Mouse (Mus musculus): Measurements from ENCODE around the gene Ppp1r12c.

DNA sequence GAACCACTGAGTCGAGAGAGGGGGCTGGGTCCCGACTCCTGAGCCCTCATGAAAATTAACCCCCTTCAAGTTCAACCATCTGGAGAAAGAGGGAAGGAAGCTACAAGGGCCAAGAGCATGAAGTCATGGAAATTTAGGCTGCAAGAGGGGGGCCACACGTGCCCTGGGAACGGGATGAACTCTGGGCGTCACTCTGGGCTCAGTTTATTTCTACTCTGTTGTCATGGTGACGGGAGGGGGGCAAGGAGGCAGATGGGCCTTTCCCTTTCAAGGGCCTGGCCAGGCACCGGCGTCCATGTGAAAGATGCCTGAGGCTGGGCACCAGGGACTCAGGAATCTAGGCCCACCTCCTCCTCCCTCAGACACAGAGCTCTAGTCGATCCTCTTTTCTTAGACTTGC, 3.2 kb downstream of the Ppp1r12c start:
- TF ChIP-seq CTCF (IDR thresholded peaks at IDR 0.05; ENCODE audit: control insufficient read depth, insufficient read depth, insufficient read length) (no peak), MAX (IDR thresholded peaks at IDR 0.05) (no peak), USF1 (IDR thresholded peaks at IDR 0.05; ENCODE audit: low read depth) (no peak), FOSL1 (IDR thresholded peaks at IDR 0.05; ENCODE audit: insufficient read depth, low read length, poor library complexity, severe bottlenecking) (no peak), MYOG (IDR thresholded peaks at IDR 0.05; ENCODE audit: control insufficient read depth, extremely low read depth, insufficient read length) (no peak), MYOD1 (IDR thresholded peaks at IDR 0.05; ENCODE audit: control insufficient read depth, insufficient read length, low read depth) (no peak)

All from C2C12 (cell line).